Mouse (Mus musculus): Measurements from ENCODE around the gene Clmn. TPM values are rescaled to one million over a fixed set of nuclear protein-coding genes. Genes with fewer than 3 reads are reported as not detected.
"Not testable (repeated sequence)": the region's sequence is repeated elsewhere in the genome, so short reads cannot be mapped to it uniquely, and the experiment has no call there.

Clmn gene
- total RNA-seq, 2 experiments from 2014 or later: 2.6 to 3.2 TPM

DNA sequence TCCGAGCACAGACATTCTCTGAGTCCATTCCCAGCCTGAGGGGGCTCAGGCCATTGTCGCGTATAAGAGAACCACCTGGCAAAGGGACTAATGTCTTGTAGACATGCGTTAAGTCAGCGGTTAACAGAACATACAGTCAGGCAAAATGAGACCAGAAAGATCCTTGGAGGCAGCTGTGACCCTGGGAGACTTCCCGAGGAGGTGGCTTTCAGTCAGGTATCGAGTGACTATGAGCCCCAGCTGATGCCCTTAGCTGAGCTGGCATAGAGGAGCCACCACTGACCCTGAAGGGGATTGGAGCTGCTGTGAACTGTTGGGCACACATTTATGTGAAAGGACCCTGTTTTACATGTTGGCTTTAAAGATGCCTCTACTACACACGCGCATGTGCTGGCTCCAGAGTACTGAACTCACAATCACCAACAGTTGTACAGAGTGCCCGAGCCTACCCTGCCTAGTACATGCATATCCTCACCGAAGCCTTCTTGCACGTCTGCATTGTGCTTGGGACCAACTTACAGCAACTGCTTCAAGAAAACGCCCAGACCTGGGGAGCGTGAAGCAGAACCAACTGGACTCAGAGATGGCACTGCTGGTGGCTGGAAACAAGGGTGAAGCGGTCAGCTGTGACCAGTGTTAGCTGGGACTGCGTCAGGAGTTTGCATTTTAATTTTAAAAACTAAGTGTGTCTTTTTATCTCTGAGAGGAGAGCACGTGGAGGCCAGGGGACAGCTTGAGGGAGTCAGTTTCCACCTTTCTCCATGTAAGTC is 34.0 kb downstream of the Clmn start:
- intact Hi-C loops (cut with DNase I): loop anchor here (10.0 kb wide), 1 partner anchor 194 kb away; no protein-coding TSS in a partner anchor
- Histone ChIP-seq H3K4me3 (no peak overlapping the region), H3K27ac (peak overlapping the region; percentile 79)
- peak; percentile 54 for DNase-seq
- TF ChIP-seq CTCF (IDR thresholded peaks at IDR 0.05): no peak

- intact Hi-C loops (cut with DNase I): loop anchor here (10.0 kb wide), 1 partner anchor 195 kb away; no protein-coding TSS in a partner anchor
- Histone ChIP-seq H3K27ac (peak overlapping the region; percentile 79), H3K4me3 (no peak overlapping the region)
- TF ChIP-seq CTCF (IDR thresholded peaks at IDR 0.05): no peak
- DNase-seq: no peak
Observed at GRCm38 (mm10) chr12:104830283-104830639, 34.6 kb downstream of the Clmn start.

DNA sequence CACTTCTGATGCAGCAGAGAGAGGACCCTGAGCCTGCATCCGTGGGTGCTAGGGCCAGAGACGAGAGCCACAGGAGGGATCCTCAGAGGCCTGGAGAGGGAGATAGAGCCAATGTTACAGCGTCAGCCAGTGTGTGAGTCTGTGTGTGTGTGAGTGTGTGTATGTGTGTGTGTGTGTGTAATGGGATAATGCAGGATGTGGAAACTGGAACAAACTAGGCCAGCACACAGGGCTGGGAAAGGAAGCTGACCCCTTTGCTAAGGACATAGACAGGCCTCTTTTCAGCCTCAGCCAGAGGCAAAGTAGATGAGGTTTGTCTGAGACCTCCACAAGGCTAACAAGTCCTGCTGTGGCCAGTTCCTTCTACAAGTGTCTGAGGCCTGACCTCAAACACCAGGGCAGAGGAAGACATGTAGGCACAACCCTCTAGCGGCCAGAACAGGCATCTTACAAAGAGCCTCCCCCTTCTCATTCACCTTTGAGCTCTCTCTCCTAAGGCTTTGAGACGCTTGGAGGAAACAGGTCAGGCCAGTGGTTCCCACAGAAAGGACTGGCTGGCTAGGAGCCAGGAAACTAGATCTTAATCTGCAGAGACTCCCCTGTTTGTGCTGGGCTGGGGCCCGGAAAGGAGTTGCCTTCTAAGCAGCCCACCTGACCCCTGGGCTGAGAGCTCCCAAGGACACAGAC is 35.1 kb downstream of the Clmn start:
- Histone ChIP-seq H3K4me3 (no peak overlapping the region), H3K27ac (peak overlapping the region; percentile 79)
- peak; percentile 78 for DNase-seq
- intact Hi-C loops (cut with DNase I): loop anchor here (10.0 kb wide), 1 partner anchor 195 kb away; no protein-coding TSS in a partner anchor
- peak; percentile 59 for TF ChIP-seq CTCF (IDR thresholded peaks at IDR 0.05)

DNA sequence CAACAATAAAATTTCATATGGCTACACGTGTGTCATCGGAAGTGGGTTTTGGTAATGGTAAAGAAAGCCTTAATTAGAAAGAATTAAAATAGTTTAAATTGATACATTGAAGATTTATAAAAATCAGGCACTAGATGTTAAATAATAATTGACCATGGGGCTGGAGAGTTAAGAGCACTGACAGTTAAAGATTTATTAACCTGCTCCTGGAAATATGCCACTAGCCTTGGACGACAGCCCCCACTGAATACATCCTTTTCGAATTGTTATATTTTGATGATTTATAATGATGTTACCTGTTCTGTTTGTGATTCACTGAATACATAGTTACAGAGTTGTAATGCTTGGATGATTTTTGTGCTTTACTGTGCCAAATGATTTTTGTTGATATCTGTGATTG is 35.9 kb downstream of the Clmn start:
- intact Hi-C loops (cut with DNase I); DNase-seq; H3K4me3 ChIP-seq: not testable (repeated sequence)
- H3K27ac ChIP-seq: peak overlapping the region; percentile 79

DNA sequence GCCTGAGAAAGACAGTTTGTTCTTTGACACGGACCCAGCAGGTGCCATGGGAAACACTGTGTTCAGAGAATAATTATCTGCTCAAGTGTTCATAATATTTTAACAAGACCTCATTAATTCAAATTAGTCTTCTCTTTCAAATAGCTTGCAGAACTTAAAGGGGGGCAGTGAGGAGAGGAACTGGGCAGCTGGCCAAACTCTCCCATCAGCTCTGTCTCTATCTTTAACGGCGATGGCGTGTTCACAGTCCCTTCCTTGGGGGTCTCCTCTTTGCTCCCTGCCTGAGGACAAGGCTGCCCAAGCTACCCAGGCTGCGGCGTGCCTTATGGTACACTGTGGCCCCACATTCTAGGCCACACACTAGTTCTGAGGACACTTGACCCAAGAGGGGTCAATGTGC is 37.2 kb downstream of the Clmn start:
- no peak for DNase-seq
- no peak overlapping the region for H3K4me3 ChIP-seq
- intact Hi-C loops (cut with DNase I): no loop called here
- no peak for TF ChIP-seq CTCF (IDR thresholded peaks at IDR 0.05)
- 0 out of 2 replicates have a peak overlapping the region, but pooled peaks have one; percentile 79 for H3K27ac ChIP-seq

DNA sequence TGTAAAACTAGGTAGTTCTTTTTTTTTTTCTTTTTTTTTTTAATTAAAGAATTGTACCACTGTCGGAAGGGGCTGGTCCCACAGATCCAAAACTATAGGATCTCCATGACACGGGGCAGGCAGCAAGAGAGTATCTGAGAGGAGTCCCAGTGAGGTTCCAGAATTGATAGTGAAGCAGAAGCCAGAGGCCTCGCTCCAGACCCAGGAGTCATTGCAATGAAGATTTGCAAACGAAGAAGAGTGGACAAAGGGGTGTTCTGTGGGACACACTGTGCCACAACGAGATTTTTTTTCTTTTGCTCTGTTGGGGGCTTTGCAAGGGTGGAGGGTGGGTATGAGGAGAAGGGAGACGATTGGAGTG is 40.0 kb downstream of the Clmn start:
- no peak for TF ChIP-seq CTCF (IDR thresholded peaks at IDR 0.05)
- Histone ChIP-seq H3K4me3 (peak overlapping the region; percentile 28; the same call in 1 of the 2 replicates), H3K27ac (peak overlapping the region; percentile 64; the same call in 1 of the 2 replicates)
- no peak for DNase-seq
- intact Hi-C loops (cut with DNase I): no loop called here

DNA sequence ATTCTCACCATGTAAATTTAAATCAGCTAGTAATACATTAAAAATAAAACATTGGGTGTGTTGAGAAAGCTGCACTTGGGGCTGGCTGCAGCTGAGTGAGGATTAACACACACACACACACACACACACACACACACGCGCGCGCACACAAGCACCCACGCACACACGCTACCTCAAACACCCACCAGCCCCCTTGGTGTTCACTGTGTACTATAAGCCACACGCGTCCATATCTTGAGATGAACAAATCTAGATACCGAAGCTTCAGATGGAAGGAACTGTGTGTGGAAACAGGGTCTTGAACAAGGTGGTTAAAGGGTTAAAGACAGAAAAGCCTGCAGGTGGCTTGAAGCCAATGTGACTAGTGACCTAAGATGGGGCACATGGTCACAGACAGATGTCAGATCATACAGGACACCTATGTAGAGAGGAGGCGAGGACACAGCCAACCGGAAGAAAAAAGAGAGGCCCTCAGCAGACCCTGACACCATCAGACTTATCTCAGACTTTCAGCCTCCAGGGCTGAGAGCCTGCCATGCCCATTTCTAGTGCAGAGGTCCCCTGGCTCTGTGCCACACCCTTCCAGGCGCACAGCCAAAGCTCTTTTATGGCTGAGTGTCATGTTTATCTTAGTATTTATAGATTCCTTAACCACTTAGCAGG is 40.5 kb downstream of the Clmn start:
- Histone ChIP-seq H3K4me3 (peak overlapping the region; percentile 28; the same call in 1 of the 2 replicates), H3K27ac (peak overlapping the region; percentile 64)
- intact Hi-C loops (cut with DNase I): no loop called here
- TF ChIP-seq CTCF (IDR thresholded peaks at IDR 0.05): no peak
- DNase-seq: peak; percentile 90

DNA sequence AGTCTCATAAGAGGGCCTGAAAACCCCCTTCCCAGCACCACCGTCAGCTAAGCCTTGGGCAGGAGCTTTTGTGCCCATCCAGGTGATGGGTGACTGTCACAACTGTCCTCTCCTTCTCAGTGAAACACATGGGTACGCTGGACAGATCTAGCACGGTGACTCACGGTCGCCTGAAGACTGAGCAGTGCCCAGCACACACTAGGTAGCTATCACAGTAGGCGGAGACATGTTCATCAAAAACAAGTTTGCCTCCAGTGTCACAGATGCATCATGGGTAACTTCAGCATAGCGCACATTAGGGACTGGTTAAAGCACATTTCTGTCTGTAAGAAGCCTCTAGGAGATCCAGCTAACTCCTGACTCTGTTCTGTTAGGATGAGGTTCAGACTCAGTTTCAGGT is 41.2 kb downstream of the Clmn start:
- DNase-seq: no peak
- no peak for TF ChIP-seq CTCF (IDR thresholded peaks at IDR 0.05)
- Histone ChIP-seq H3K27ac (0 out of 2 replicates have a peak overlapping the region, but pooled peaks have one; percentile 20), H3K4me3 (no peak overlapping the region)
- intact Hi-C loops (cut with DNase I): no loop called here

DNA sequence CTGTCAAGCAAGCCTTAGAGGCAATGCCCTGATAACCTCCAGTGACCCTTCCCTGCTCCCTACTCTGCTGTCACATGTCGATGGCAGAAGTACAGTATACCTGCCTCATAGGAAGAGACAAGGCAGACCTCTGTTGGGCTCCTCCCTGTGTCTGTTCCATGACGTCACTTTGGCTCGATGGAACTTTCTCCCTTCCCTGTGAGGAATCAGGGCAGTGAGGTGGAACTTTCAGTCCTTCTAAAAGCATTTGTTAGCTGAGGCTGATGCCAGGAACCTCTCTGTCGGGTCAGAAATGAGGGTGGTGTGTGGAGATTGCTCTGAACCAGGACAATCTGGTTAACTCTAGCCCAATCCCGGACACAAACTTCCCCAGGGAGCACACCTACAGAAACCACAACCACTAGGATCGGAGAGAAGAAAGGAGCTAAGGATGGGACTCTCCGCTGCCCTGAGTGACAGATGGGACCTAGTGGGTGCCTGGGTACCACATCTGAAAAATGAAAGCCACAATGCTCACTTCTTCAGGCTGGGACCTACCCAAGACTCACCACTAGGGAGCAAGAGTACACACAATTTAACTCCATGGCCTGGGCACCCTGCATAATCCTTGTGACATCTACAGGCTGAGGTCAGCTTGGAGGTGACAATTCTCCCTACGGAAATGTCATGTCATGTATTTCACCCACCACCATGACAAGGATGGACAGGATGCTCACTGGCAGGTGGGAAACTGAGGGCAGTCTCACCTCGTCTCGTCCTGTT is 41.9 kb downstream of the Clmn start:
- intact Hi-C loops (cut with DNase I): no loop called here
- no peak for TF ChIP-seq CTCF (IDR thresholded peaks at IDR 0.05)
- H3K27ac ChIP-seq: peak overlapping the region; percentile 20; the same call in 1 of the 2 replicates
- no peak overlapping the region for H3K4me3 ChIP-seq
- no peak for DNase-seq

DNA sequence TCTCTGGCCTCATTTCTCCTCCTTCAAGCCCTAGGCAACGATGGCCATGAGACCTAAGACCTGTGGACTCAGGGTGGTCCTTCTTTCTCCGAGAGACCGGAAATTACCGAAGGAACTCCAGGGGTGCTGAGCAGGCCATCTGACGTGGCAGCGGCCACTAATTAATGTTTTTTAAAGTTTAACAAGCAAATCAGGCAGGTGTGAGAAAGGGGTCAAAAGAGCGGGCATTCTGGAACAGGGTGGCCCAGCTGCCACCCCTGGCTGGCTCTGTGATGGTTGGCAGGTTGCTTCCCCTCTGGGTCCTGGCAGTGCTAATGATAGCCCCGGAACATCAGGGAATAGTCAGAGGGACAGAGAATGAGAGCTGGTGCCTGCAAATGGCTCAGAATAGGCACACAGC is 42.7 kb downstream of the Clmn start:
- intact Hi-C loops (cut with DNase I): no loop called here
- no peak for TF ChIP-seq CTCF (IDR thresholded peaks at IDR 0.05)
- Histone ChIP-seq H3K27ac (no peak overlapping the region), H3K4me3 (no peak overlapping the region)
- no peak for DNase-seq

DNA sequence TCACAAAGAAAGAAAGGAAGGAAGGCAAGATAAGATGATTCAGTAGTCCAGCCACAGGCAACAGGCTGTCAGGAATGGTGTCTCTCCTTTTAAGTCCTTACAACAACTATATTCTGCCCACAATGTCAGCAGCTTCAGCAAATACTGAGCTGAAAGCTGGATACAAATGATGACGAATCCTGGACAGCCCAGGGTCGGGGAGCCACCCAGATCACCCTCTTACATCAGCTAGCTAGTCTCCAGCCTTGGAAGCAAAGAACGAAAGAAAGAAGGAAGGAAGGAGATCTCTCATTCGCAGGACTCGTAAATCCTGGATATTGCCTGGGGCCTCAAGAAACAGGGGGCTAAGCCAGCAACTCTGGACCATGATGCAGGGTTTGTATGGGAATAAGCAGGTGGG is 44.8 kb downstream of the Clmn start:
- Histone ChIP-seq H3K27ac (peak overlapping the region; percentile 38; the same call in 1 of the 2 replicates), H3K4me3 (no peak overlapping the region)
- TF ChIP-seq CTCF (IDR thresholded peaks at IDR 0.05): no peak
- DNase-seq: no peak
- intact Hi-C loops (cut with DNase I): no loop called here

DNA sequence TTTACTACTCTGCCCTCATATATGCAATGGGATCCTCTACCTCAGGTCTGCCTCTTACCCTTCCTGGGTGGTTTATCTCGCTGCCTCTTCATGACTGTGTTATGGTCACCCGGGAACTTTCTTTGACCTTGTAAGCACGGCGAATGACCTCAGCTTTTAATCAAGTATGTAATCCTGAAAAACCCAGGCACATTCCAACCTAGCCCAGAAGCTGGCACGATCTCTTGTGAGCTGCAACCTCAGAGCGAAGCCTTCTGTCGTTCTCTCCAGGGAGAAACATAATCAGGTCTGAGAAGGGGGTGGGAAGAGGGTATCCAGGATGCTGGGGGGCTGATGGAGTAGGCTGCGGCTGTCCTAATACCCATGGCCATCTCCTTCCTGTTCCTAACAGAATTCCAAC is 45.8 kb downstream of the Clmn start:
- DNase-seq: no peak
- Histone ChIP-seq H3K4me3 (no peak overlapping the region), H3K27ac (no peak overlapping the region)
- TF ChIP-seq CTCF (IDR thresholded peaks at IDR 0.05): no peak
- intact Hi-C loops (cut with DNase I): loop anchor here (5.0 to 10.0 kb wide), 2 partner anchors 67 to 374 kb away; partner anchors contain the start of gene Dicer1
